Mouse (Mus musculus) inflammation-experienced regulatory T-cells (primary cell): ENCODE data around the gene Chst5. TPM values are rescaled to one million over a fixed set of nuclear protein-coding genes. Genes with fewer than 3 reads are reported as not detected.

Experiments
- polyA plus RNA-seq, 2 experiments: library from polyadenylated mRNA; unstranded; fragments of 100-300 nt; shearing (Covaris generic); gene quantifications; one replicate each; pipeline ENCODE4 v1.2.1; 2017

Gene Chst5
- under 1 TPM in 1 of 2 experiments, not detected in 1; 0.81 TPM for polyA plus RNA-seq

GRCm38 (mm10) chr8:111909621-111910450 lies at the start of gene Chst5:
Chst5 (minus strand) TSS chr8:111910447.

DNA sequence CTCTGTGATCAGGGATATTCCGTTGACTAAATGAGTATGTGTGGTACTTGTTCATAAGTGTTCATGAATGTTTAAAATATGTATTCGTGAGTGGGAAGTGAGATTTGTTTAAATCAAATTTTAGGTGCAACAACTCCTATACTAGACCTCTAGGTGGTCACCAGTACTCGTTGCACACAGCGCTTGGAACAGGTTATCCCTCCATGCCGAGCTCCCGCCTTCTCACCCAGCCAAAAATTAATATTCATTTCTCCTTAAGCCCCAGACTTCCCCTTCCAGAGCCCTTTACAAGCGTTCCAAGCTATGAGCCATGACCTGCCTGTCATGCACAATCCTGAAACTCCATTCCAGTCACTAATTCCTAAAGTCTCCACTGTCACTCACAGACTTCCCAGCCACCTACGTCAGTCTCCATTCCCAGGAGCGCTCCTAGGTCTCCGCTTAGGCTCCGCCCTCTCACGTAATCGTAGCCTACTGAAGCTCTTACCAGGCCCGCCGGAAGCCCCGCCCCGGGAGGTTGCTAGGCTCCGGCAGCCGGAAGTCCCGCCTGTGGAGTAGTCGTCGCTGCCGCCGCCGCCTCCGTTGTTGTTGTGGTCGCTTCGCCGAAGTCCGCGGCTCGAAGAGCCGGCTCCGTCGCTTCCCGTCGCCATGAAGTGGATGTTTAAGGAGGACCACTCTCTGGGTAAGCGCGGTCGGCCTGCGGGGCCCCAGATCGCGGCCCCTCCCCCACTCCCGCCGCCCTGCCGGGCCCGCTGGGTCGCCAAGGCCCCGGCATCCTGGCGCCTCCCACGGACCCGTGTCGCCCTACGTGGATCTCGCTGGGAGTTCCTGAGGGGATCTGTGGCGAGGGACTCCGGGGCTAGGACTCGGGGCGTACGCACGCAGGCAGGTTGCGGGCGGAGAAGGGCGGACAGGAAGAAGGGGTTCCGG lies 30.2 kb upstream of the Chst5 start, which contains the start of gene Gabarapl2:
Gene Gabarapl2, plus strand, starts transcription at position 533 of the 930 bp plus-strand sequence.

DNA sequence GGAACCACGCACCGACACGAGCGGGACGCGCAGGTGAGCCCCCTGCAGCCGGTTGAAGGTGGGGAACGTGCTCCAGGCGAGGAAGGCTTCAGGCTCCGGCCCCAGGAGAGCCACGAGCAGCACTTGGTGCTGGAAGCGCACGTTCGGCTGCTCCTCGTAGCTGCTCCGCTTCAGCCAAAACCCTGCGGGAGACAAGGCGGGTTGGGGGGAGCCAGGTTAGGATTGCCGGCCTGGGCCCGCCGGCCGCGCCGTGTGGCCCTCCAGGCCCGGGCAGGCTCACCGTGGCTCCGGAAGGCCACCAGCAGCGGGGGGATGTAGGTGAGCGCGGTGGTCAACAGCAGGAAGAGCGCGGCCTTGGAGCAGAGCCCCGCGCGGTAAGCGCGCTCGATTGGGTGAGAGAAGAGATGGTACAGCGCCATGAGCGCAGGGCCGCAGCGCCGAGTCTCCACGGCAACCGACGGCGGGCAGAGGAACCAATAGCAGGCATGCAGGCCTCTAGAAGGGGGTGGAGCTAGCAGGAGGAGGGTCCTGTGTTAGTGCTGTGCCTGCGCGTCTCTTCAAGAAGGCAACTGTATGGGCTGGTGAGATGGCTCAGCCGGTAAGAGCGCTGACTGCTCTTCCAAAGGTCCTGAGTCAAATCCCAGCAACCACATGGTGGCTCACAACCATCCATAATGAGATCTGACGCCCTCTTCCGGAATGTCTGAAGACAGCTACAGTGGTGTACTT lies 23.3 kb upstream of the Chst5 start, which contains the start of gene Tmem231:
Gene Tmem231, minus strand, starts transcription at position 534 of the 729 bp plus-strand sequence.

DNA sequence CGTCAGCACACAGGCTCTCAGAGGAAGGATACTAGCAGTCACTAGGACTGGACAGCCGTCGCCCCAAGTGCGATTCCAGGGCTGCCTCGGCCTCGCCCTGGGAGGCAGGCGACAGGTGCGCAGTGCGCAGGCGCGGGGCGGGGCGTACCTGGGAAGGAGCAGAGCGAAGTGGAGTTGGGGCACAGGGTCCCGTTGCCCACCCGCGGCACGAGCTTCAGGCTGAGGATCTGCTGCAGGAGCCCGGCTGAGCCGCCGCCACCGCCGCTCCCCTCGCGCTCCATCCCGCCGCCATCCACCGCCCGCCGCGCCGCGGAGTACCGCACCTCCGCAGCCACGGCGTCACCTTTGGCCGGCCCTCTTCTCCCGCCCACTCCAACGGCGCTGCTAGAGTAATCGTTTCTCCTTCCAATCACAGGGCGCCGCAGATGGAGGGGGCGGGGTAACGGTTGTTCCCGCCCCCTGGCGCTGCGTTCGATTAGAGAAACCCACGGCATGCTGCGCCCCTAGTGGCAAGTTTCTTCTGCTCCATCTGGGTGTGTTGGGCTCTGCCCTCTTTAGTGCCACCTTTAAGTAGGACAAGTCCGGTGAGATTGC lies 33.8 kb downstream of the Chst5 start, which contains the start of gene Tmem170:
Gene Tmem170, minus strand, starts transcription at position 396 of the 594 bp plus-strand sequence.

GRCm38 (mm10) chr8:111853861-111854501 lies 56.3 kb downstream of the Chst5 start, which contains the start of gene Cfdp1:
Cfdp1 (minus strand) TSS chr8:111854291.

Other genes with a start within 250 kb of the Chst5 start
- gene Ctrb1, start 219.4 kb downstream of the Chst5 start, polyA plus RNA-seq = 1 to 10 TPM in 1 of 2 experiments, not detected in 1; 1.5 TPM
- 1 to 10 TPM; 2.3 to 9.2 TPM for gene Bcar1, start 166.6 kb downstream of the Chst5 start, polyA plus RNA-seq
- gene Cfdp1, start 56.2 kb downstream of the Chst5 start, polyA plus RNA-seq = 100 to 1,000 TPM in 1 of 2 experiments, 10 to 100 TPM in 1; 85.8 to 104 TPM
- 1 to 10 TPM; 1.2 to 1.7 TPM for gene Tmem170, start 33.7 kb downstream of the Chst5 start, polyA plus RNA-seq
- gene Tmem231, start 23.4 kb upstream of the Chst5 start, polyA plus RNA-seq = 1 to 10 TPM; 2.4 to 3.3 TPM
- gene Gabarapl2, start 30.3 kb upstream of the Chst5 start, polyA plus RNA-seq = 100 to 1,000 TPM; 290 to 365 TPM
- gene Adat1, start 81.9 kb upstream of the Chst5 start, polyA plus RNA-seq = 1 to 10 TPM; 9.2 to 9.3 TPM
- gene Kars, start 100.9 kb upstream of the Chst5 start, polyA plus RNA-seq = 100 to 1,000 TPM in 1 of 2 experiments, 10 to 100 TPM in 1; 88.5 to 100 TPM
- 10 to 100 TPM; 30.2 to 30.5 TPM for gene Terf2ip, start 101.0 kb upstream of the Chst5 start, polyA plus RNA-seq
- 1 to 10 TPM in 1 of 2 experiments, under 1 TPM in 1; 0.72 to 1.2 TPM for gene Gm6793, start 104.6 kb upstream of the Chst5 start, polyA plus RNA-seq